Mouse (Mus musculus) v-Abl transformed pro-B cells (cell line): ENCODE results near the gene Anapc2.

Experiments
- in situ Hi-C, 2 experiments: fragments of 400-800 bp; cut with MboI; formaldehyde crosslinking; loops; one replicate each; pipeline ENCODE4 v1.15.1; 2025; ENCODE audit not compliant: unreplicated experiment in 2 of 2

Anapc2 gene

GRCm38 (mm10) chr2:25271827-25272511 is at the start of gene Anapc2, which contains the start of gene Ssna1:
TSS of gene Anapc2 (plus strand) at chr2:25272478.
TSS of gene Ssna1 (minus strand) at chr2:25272438.
- in situ Hi-C loops = loop anchor here in 1 of 2 experiments (25.0 kb wide), 1 partner anchor 1640 kb away; the partner anchor contains the start of genes Med22, Rpl7a, Surf1 and Surf2

- in situ Hi-C loops = no loop called here
Observed at GRCm38 (mm10) chr2:25223681-25224491, 48.4 kb upstream of the Anapc2 start.

GRCm38 (mm10) chr2:25224492-25224765 is 47.8 kb upstream of the Anapc2 start, which contains the start of gene Tubb4b:
TSS of gene Tubb4b (minus strand) at chr2:25224702.
- in situ Hi-C loops = no loop called here

- in situ Hi-C loops = loop anchor here (5.0 kb wide), 1 partner anchor 33 kb away; no protein-coding TSS in a partner anchor
Observed at GRCm38 (mm10) chr2:25224766-25225752, 47.2 kb upstream of the Anapc2 start.

- in situ Hi-C loops = loop anchor here (5.0 kb wide), 1 partner anchor 34 kb away; no protein-coding TSS in a partner anchor
Observed at GRCm38 (mm10) chr2:25225811-25226379, 46.4 kb upstream of the Anapc2 start.

- in situ Hi-C loops = loop anchor here (5.0 kb wide), 1 partner anchor 35 kb away; no protein-coding TSS in a partner anchor
Observed at GRCm38 (mm10) chr2:25226864-25227263, 45.4 kb upstream of the Anapc2 start.

- in situ Hi-C loops = loop anchor here (5.0 kb wide), 1 partner anchor 35 kb away; no protein-coding TSS in a partner anchor
Observed at GRCm38 (mm10) chr2:25227406-25227805, 44.9 kb upstream of the Anapc2 start.

GRCm38 (mm10) chr2:25228431-25228889 is 43.8 kb upstream of the Anapc2 start:
- in situ Hi-C loops = loop anchor here (5.0 kb wide), 1 partner anchor 36 kb away; no protein-coding TSS in a partner anchor

- in situ Hi-C loops = loop anchor here (5.0 kb wide), 1 partner anchor 37 kb away; no protein-coding TSS in a partner anchor
Observed at GRCm38 (mm10) chr2:25228995-25229530, 43.2 kb upstream of the Anapc2 start.

GRCm38 (mm10) chr2:25229582-25229981 is 42.7 kb upstream of the Anapc2 start:
- in situ Hi-C loops = loop anchor here (5.0 kb wide), 1 partner anchor 37 kb away; no protein-coding TSS in a partner anchor

GRCm38 (mm10) chr2:25230581-25230980 is 41.7 kb upstream of the Anapc2 start:
- in situ Hi-C loops = no loop called here

GRCm38 (mm10) chr2:25231038-25231437 is 41.2 kb upstream of the Anapc2 start:
- in situ Hi-C loops = no loop called here

- in situ Hi-C loops = no loop called here
Observed at GRCm38 (mm10) chr2:25233421-25233820, 38.9 kb upstream of the Anapc2 start.

GRCm38 (mm10) chr2:25234050-25234449 is 38.2 kb upstream of the Anapc2 start, which contains the start of gene Slc34a3:
TSS of gene Slc34a3 (minus strand) at chr2:25234364.
- in situ Hi-C loops = no loop called here

- in situ Hi-C loops = no loop called here
Observed at GRCm38 (mm10) chr2:25234551-25235220, 37.6 kb upstream of the Anapc2 start.

- in situ Hi-C loops = no loop called here
Observed at GRCm38 (mm10) chr2:25236614-25237013, 35.7 kb upstream of the Anapc2 start, which contains the start of gene Rnf224. TSS of gene Rnf224 (minus strand) at chr2:25236787.

- in situ Hi-C loops = no loop called here
Observed at GRCm38 (mm10) chr2:25237522-25237921, 34.8 kb upstream of the Anapc2 start.

GRCm38 (mm10) chr2:25238106-25238505 is 34.2 kb upstream of the Anapc2 start:
- in situ Hi-C loops = no loop called here

GRCm38 (mm10) chr2:25239766-25240165 is 32.5 kb upstream of the Anapc2 start:
- in situ Hi-C loops = no loop called here
